Mouse (Mus musculus) spleen, adult 2 months (tissue): ENCODE data around the gene Heatr6.

Source experiments
- CTCF ChIP-seq: fragments of 200-500 bp; IDR thresholded peaks from 2 replicates; pipeline ENCODE4 v1.5.1; 2011; ENCODE audit warnings: mild to moderate bottlenecking, inconsistent platforms; ENCODE audit not compliant: insufficient read depth, insufficient read length, insufficient replicate concordance; ENCODE audit errors: extremely low read depth
- POLR2A ChIP-seq: fragments of 200-500 bp; IDR thresholded peaks from 2 replicates; pipeline ENCODE4 v1.6.1; 2011; ENCODE audit warnings: low read depth, low read length, inconsistent platforms

DNA sequence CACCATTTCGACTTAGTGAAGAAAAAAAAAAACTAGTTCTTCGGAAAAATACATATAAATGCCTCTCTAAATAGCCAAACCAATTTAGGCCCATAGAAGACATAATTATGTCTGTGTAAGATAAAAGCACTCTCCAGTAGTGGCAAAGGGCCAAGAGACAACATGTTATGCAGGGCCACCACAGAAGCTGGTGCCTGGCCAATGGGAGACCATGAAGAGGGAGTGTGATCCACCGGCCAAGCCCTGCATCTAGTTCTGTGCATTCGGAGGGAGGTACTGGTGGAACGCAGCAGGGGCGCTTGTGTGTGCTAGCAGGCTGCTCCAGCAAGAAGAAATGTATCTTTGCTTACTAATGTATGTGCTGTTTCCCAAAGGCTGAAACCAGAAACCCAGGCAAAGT is 42.6 kb downstream of the Heatr6 start:
- TF ChIP-seq CTCF = no peak
- TF ChIP-seq POLR2A = no peak
